Mouse (Mus musculus): Measurements from ENCODE around the gene Nsun7. TPM values are rescaled to one million over a fixed set of nuclear protein-coding genes. Genes with fewer than 3 reads are reported as not detected.
"Not testable (repeated sequence)": the region's sequence is repeated elsewhere in the genome, so short reads cannot be mapped to it uniquely, and the experiment has no call there.

Gene Nsun7
- polyA plus RNA-seq, 1 experiment from 2014 or later: 1.5 TPM

DNA sequence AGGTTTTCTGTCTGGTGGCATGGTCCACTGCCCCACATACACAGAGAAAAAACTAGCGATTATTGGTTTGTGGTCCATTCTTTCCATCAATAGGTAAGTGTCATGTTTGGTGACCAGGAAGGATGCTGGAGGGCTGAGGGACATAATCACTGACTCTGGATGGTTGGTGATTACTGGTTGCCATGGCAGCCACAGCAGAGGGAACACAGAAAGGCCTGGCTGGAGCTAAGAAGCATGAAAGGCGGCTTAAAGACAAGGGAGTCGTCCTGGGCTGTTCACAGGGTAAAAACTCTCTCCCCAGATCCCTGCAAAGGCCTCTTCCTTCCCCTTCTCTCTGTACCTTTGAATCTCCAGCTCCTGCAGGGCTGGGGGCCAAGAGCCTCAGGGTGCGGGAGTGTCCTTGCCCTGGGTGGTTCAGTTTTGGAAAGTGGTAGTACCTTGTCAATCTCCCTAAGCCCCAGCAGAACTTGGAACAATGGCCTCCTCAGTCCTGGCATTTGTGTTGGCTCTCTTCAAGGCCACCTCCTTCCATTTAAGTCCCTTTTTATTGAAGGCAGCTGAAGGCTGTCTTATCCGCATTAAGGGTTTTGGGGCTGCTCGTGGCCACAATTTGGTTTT, 15.5 kb upstream of the Nsun7 start:
- ATAC-seq (ENCODE audit: insufficient number of reproducible peaks, insufficient read depth, low FRiP score, low TSS enrichment, low read depth): no peak

DNA sequence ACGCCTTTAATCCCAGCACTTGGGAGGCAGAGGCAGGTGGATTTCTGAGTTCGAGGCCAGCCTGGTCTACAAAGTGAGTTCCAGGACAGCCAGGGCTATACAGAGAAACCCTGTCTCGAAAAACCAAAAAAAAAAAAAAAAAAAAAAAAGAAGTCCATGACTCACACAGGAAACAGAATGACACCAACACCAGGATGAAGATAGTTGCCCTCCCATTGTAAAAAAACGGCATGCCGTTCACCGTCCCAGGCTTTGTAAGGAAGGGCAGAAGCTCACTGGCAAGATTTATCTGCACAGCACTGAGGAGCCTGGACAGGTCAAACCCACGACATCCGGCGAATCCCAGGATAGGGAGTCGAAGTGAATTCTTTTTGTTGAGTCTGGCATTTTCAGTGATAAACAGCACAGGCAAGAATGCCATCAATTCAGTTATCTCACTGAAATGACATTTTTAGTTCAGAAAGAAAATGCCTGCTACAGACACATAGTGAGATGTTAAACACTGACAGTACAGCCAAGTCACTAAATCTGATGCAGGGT, 13.7 kb upstream of the Nsun7 start:
- H3K27ac ChIP-seq: no peak overlapping the region
- no peaks in the 10 kb centered on the region for H3K36me3 ChIP-seq
- ATAC-seq (ENCODE audit: insufficient number of reproducible peaks, insufficient read depth, low FRiP score, low TSS enrichment, low read depth): no peak
- no peak overlapping the region for H3K4me3 ChIP-seq (replicated peaks)
- H3K27me3 ChIP-seq: no peaks in the 10 kb centered on the region
- WGBS: 83% methylated on average over 9 of the region's 10 CpGs
- no peaks in the 10 kb centered on the region for H3K4me1 ChIP-seq (replicated peaks)
- no peak overlapping the region for H3K9ac ChIP-seq (replicated peaks)
- H3K4me2 ChIP-seq: no peak overlapping the region
- no peaks in the 10 kb centered on the region for H3K9me3 ChIP-seq

More for the DNA sequence above, 15.5 kb upstream of the Nsun7 start:
- Histone ChIP-seq H3K36me3 (no peaks in the 10 kb centered on the region), H3K4me2 (no peak overlapping the region), H3K27ac (no peak overlapping the region), H3K4me3 (replicated peaks) (no peak overlapping the region), H3K9me3 (no peaks in the 10 kb centered on the region), H3K27me3 (no peaks in the 10 kb centered on the region), H3K9ac (replicated peaks) (no peak overlapping the region), H3K4me1 (replicated peaks) (no peaks in the 10 kb centered on the region)
- 71% methylated on average over 6 of the region's 6 CpGs for WGBS

DNA sequence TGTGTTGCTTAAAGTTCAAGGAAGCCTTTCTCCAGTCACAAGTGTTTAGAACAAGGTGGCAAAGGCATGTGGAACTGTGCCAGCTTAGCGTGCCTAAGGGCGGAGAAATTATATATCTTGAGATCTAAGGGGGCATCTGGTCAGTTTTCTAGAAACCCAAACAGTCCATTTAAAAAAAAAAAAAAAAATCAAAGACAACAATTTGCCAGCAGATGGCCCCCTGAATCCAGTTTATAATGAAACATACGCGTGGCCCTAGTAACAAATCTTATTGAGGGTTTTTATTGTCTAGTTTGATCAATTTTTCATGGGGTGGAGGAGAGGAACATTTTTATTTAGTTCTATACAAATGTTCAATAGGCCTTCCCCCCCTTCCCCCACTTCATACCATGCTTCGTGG, 6.5 kb upstream of the Nsun7 start:
- Histone ChIP-seq H3K9ac (replicated peaks) (no peak overlapping the region), H3K27me3 (no peaks in the 10 kb centered on the region), H3K4me3 (replicated peaks) (no peak overlapping the region), H3K9me3 (no peaks in the 10 kb centered on the region), H3K4me1 (replicated peaks) (no peaks in the 10 kb centered on the region), H3K4me2 (no peak overlapping the region), H3K36me3 (no peaks in the 10 kb centered on the region), H3K27ac (no peak overlapping the region)
- no peak for ATAC-seq (ENCODE audit: insufficient number of reproducible peaks, insufficient read depth, low FRiP score, low TSS enrichment, low read depth)
- WGBS: 69% methylated on average over 5 of the region's 5 CpGs

DNA sequence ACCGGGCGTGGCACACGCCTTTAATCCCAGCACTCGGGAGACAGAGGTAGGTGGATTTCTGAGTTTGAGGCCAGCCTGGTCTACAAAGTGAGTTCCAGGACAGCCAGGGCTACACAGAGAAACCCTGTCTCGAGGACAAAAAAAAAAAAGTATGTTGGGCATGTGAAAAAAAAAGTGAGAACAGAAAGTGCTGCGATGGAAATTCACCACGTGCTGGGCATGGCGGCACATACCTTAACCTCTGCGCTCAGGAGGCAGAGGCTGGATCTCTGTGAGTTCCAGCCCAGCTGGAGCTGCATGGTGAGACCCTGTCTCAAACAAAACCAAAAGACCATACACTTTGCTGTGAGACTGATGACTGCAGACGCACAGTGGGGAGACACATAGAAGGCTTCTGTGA, 4.7 kb upstream of the Nsun7 start:
- ATAC-seq (ENCODE audit: insufficient number of reproducible peaks, insufficient read depth, low FRiP score, low TSS enrichment, low read depth): no peak
- H3K9me3 ChIP-seq: no peaks in the 10 kb centered on the region
- H3K4me2 ChIP-seq: no peak overlapping the region
- peaks cover 4% of the 10 kb centered on the region; the same call in 1 of the 2 replicates for H3K27me3 ChIP-seq
- no peak overlapping the region for H3K4me3 ChIP-seq (replicated peaks)
- no peak overlapping the region for H3K27ac ChIP-seq
- 89% methylated on average over 10 of the region's 10 CpGs for WGBS
- H3K4me1 ChIP-seq (replicated peaks): no peaks in the 10 kb centered on the region
- H3K36me3 ChIP-seq: no peaks in the 10 kb centered on the region
- H3K9ac ChIP-seq (replicated peaks): no peak overlapping the region

DNA sequence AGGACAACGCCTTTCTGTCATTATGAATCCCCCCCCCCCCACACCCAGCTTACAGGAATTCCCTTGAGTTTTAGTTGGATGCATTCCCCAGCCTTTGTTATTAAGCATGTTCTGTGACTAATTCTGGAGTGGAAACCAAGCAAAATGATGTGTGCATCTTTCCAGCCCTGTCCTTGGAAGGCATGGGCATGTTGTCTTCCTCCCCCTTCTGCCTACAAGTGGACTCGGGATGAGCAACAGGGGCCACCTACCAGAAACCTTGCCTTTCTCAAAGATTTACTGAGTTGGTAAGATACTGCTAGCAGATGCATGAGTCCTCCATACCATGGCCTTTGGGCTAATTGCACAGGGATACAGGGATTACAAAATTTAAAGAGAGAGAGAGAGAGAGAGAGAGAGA, 697 bp upstream of the Nsun7 start:
- WGBS: 71% methylated on average over 2 of the region's 2 CpGs
- Histone ChIP-seq H3K27ac (no peak overlapping the region), H3K27me3 (peaks cover 9% of the 10 kb centered on the region), H3K4me3 (replicated peaks) (no peak overlapping the region), H3K4me2 (no peak overlapping the region), H3K9ac (replicated peaks) (no peak overlapping the region), H3K9me3 (no peaks in the 10 kb centered on the region), H3K36me3 (no peaks in the 10 kb centered on the region), H3K4me1 (replicated peaks) (no peaks in the 10 kb centered on the region)
- no peak for ATAC-seq (ENCODE audit: insufficient number of reproducible peaks, insufficient read depth, low FRiP score, low TSS enrichment, low read depth)

DNA sequence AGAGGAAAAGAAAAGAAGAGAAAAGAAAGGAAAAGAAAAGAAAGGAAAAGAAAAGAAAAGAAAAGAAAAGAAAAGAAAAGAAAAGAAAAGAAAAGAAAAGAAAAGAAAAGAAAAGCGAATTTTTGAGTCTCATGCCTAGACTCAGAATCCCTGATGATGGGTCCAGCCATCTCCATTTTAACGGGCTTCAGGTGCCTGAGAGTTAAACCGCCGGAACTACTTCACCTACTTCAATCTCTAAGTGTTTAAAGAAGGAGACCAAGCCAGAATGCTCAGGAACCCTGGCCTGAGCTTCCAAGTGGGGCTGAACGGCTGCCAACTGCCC, 304 bp upstream of the Nsun7 start:
- Histone ChIP-seq H3K4me2 (peak overlapping the region; percentile 91), H3K4me3 (replicated peaks) (peak overlapping the region; percentile 61), H3K9ac (replicated peaks) (peak overlapping the region; percentile 80)
- not testable (repeated sequence) for H3K9me3 ChIP-seq; H3K27me3 ChIP-seq; H3K27ac ChIP-seq; ATAC-seq (ENCODE audit: insufficient number of reproducible peaks, insufficient read depth, low FRiP score, low TSS enrichment, low read depth); H3K4me1 ChIP-seq (replicated peaks); H3K36me3 ChIP-seq
- whole genome bisulfite sequencing: 5% methylated on average over 5 of the region's 5 CpGs

DNA sequence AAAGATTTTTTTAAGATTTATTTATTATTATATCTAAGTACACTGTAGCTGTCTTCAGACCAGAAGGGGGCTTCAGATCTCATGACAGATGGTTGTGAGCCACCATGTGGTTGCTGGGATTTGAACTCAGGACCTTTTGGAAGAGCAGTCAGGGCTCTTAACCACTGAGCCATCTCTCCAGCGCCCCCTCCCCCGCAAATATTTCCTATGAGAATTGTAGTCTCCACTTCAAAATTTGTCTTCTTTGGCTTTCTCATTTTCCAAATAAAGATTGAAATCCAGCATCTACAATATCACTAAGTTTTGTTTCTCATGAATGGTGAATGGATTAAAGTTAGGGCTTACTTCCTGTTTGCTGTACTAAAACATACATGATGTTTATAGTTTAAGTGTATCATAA, 2.8 kb downstream of the Nsun7 start:
- Histone ChIP-seq H3K9me3 (no peaks in the 10 kb centered on the region), H3K36me3 (no peaks in the 10 kb centered on the region), H3K27me3 (peaks cover 9% of the 10 kb centered on the region), H3K9ac (replicated peaks) (no peak overlapping the region), H3K4me1 (replicated peaks) (no peaks in the 10 kb centered on the region), H3K4me3 (replicated peaks) (no peak overlapping the region), H3K27ac (no peak overlapping the region), H3K4me2 (no peak overlapping the region)
- no peak for ATAC-seq (ENCODE audit: insufficient number of reproducible peaks, insufficient read depth, low FRiP score, low TSS enrichment, low read depth)
- 80% methylated on average over 2 of the region's 2 CpGs for WGBS

DNA sequence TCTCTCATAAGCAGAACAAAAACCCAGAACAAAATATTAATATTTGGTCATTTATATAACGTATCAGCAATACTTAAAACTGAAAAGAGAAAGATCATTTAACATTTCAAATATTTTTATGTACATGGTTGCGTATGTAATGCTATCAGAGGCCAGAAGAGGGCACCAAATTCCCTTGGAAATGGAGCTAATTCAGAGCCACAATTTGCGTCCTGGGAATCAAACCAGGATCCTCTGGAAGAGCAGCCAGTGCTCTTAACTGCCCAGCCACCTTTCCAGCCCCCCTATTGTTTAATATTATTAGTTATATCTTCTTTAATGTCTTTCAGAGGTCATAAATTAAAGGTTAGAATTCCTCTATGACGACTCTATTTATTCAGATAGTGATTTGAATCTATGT, 3.7 kb downstream of the Nsun7 start:
- no peak overlapping the region for H3K4me2 ChIP-seq
- no peak overlapping the region for H3K9ac ChIP-seq (replicated peaks)
- 33% methylated on average over 4 of the region's 4 CpGs for WGBS
- H3K9me3 ChIP-seq: no peaks in the 10 kb centered on the region
- H3K4me1 ChIP-seq (replicated peaks): no peaks in the 10 kb centered on the region
- H3K36me3 ChIP-seq: no peaks in the 10 kb centered on the region
- H3K27me3 ChIP-seq: peaks cover 9% of the 10 kb centered on the region
- no peak for ATAC-seq (ENCODE audit: insufficient number of reproducible peaks, insufficient read depth, low FRiP score, low TSS enrichment, low read depth)
- H3K27ac ChIP-seq: no peak overlapping the region
- no peak overlapping the region for H3K4me3 ChIP-seq (replicated peaks)

DNA sequence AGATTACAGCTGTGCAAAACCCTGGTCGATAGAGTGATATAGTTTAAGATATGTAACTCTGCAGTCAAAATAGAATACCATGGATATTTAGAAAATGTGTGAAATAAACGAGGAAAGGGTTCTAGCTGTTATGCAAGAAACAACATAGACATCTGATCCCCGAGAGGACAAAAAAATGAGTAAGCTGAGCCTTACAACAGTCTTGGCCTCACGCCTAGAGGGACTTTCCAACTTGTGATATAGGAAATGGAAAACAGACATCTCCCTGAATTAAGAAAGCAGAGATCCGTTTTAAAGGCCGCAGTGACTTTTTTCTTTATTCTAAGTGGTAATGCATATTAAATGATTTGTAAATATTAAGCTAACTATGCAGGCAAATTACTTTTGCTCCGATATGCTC, 9.9 kb downstream of the Nsun7 start:
- H3K9me3 ChIP-seq: no peaks in the 10 kb centered on the region
- no peaks in the 10 kb centered on the region for H3K27me3 ChIP-seq
- H3K27ac ChIP-seq: no peak overlapping the region
- no peaks in the 10 kb centered on the region for H3K36me3 ChIP-seq
- ATAC-seq (ENCODE audit: insufficient number of reproducible peaks, insufficient read depth, low FRiP score, low TSS enrichment, low read depth): no peak
- WGBS: 63% methylated on average over 7 of the region's 7 CpGs
- no peak overlapping the region for H3K4me3 ChIP-seq (replicated peaks)
- no peak overlapping the region for H3K4me2 ChIP-seq
- no peak overlapping the region for H3K9ac ChIP-seq (replicated peaks)
- peaks cover 6% of the 10 kb centered on the region; the same call in 1 of the 2 replicates for H3K4me1 ChIP-seq (replicated peaks)

DNA sequence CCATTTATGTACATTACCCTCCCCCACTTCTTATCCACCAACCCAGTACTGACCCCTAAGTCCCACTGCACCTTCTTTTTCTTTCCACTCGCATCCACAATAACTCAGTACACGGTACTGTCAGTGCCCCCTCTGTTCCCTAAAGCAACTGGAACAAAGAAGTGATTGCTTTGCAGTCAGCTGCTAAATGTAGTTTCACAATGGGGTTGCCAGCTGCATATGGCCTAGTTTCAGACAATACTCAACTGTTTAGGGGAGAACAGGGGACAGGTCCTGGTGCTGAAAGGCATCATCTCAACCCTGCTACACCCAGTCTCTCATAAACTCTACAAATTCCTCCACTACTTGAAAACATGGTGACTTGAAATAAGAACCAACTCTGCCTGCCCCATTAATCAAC, 11.4 kb downstream of the Nsun7 start:
- Histone ChIP-seq H3K4me1 (replicated peaks) (peaks cover 6% of the 10 kb centered on the region; the same call in 1 of the 2 replicates), H3K4me3 (replicated peaks) (no peak overlapping the region), H3K36me3 (no peaks in the 10 kb centered on the region), H3K9ac (replicated peaks) (no peak overlapping the region), H3K9me3 (no peaks in the 10 kb centered on the region), H3K27ac (no peak overlapping the region), H3K27me3 (no peaks in the 10 kb centered on the region), H3K4me2 (no peak overlapping the region)
- WGBS: 84% methylated on average over 2 of the region's 2 CpGs
- no peak for ATAC-seq (ENCODE audit: insufficient number of reproducible peaks, insufficient read depth, low FRiP score, low TSS enrichment, low read depth)

DNA sequence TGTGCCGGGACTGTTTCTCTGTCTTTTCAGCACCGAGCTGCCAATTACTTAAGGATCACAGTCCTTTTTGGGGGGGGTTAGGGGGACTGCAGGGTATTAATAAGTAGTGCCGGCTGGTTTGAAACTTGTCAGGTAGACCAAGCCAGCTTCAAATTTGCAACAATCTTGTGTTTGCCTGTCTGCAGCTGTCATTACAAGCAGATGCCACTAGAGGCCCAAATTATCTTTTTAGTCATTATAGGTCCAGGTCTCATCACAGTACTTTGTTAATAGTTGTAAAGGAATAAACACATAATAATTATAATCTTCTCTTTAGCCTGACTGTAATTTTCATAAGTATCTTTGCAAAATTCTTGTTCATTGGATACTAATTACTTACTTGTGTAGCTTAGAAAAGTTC, 14.7 kb downstream of the Nsun7 start:
- WGBS: 50% methylated on average over 3 of the region's 3 CpGs
- H3K27ac ChIP-seq: no peak overlapping the region
- no peak overlapping the region for H3K9ac ChIP-seq (replicated peaks)
- H3K9me3 ChIP-seq: no peaks in the 10 kb centered on the region
- H3K36me3 ChIP-seq: no peaks in the 10 kb centered on the region
- H3K4me2 ChIP-seq: no peak overlapping the region
- no peak for ATAC-seq (ENCODE audit: insufficient number of reproducible peaks, insufficient read depth, low FRiP score, low TSS enrichment, low read depth)
- H3K27me3 ChIP-seq: no peaks in the 10 kb centered on the region
- H3K4me3 ChIP-seq (replicated peaks): no peak overlapping the region
- peaks cover 6% of the 10 kb centered on the region; the same call in 1 of the 2 replicates for H3K4me1 ChIP-seq (replicated peaks)

DNA sequence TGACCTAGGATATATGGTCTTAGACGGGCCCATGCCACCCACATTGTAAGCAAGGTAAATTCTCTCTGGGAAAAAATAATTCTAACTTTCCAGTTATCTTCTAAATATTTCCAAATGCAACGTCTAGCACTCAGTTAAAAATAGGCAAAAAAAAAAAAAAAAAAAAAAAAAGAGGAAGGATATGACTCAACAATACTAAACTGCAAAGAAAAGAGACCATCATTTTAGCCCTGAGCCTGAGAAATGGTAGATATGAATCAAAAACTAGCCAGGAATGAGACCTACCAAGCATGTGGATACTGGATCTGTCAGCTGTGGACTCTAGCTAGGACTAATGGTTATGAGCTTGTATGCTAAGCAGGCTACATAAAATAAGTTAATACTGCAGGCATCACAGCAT, 20.0 kb downstream of the Nsun7 start:
- WGBS: 75% methylated on average over 2 of the region's 2 CpGs
- Histone ChIP-seq H3K9ac (replicated peaks) (no peak overlapping the region), H3K9me3 (no peaks in the 10 kb centered on the region), H3K27me3 (no peaks in the 10 kb centered on the region), H3K4me2 (no peak overlapping the region), H3K36me3 (no peaks in the 10 kb centered on the region), H3K4me1 (replicated peaks) (no peaks in the 10 kb centered on the region), H3K4me3 (replicated peaks) (no peak overlapping the region), H3K27ac (no peak overlapping the region)
- ATAC-seq (ENCODE audit: insufficient number of reproducible peaks, insufficient read depth, low FRiP score, low TSS enrichment, low read depth): no peak

All from limb, embryonic 12.5 days (tissue).